Mouse (Mus musculus): Measurements from ENCODE around the gene Wars2.

Wars2 gene

DNA sequence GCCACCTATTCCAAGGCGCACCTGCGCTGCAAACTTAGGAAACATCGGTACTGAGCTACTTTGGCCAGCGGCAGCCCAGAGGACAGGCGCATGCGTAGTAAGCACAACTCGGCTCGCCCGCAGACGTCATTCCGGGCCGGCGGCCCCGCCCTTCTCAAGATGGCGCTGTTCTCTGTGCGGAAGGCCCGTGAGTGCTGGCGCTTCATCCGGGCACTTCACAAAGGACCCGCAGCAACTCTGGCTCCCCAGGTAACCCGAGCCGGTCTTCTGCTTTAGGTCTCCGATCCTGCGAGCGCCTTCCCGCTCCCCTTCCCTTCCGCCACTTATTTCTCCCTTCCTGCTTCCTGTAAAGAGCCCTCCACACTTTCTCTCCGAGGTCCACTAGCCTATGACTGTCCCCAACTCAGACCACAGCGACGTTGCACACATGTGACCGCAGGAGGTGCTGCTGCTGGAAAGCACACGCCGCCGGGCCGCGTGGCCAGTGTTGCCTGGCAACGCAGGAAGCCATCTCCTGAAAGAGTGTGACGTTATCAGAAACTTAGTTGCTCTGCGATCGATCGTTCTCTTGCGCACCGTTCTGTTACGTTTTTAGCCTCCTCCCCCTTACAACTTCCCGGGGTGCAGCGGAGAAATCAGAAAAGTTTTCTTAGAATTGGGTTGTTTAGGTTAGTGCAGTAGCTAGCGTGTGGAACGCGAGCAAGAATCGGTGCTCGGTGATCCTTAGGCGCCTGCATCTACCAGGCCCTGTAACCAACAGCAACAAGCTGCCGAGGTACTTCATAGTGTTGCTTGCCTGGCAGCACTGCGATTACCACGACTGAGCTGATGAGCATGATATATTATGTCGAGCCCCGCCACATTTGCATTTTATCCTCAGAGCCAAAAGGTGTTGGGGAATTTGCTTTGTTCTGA, at the start of gene Wars2:
Wars2 (plus strand) TSS at position 129 of the 915 bp plus-strand sequence.
- peak; percentile 96 for DNase-seq (ENCODE audit: low read depth)

DNA sequence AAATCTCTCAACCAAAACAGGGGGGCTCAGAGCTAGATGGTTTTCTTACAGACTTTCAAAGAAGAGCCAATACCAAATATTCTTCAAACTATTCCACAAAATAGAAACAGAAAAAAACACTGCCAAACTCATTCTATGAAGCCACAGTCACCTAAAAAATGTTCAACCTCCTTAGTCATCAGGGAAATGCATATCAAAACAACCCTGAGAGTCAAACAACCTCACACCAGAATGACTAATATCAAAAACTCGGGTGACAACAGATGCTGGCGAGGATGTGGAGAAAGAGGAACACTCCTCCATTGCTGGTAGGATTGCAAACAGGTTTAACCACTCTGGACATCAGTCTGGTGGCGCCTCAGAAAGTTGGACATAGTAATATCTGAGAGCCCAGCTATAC, 44.1 kb upstream of the Wars2 start:
- peak; percentile 24 for DNase-seq (ENCODE audit: low read depth)

DNA sequence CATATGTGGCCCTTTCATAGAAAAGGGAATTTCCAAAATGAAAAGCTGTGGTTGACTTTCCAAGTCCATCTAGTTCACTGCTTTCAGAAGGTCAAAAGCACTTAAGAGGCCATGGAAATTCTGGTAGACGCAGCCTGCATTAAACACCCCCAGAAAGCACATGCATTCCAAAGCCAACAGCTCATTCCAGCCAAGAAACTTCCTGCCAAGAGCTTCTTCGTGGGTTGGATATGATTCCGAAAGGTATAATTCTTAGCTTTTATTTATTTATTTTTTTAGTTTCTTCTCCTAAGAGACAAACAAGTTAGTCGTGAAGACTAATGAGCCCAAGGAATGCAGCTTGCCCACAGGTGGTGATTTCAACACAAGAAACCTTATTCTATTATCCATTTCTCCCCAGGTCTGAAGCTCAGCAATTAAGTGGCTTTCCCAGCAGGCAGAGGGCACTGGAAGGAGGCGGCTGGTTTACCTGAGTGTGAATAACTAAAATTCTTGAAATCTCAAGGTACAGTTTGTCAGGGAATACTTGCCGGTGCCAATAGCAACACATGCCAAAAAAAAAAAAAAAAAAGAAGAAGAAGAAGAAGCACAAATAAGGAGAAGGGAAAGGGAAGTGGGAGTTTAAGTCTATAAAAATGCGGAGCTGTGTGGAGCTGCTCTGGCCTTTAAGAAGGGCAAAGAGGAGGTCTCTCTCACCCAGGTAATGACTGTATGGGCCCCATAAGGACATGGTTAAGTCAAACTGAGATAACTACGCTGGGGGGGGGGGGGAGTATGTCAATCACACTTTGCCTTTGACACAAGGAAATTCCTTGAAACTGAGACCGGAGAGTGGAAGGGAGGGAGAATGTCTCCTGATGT, 30.3 kb upstream of the Wars2 start:
- peak; percentile 83 for DNase-seq (ENCODE audit: low read depth)

DNA sequence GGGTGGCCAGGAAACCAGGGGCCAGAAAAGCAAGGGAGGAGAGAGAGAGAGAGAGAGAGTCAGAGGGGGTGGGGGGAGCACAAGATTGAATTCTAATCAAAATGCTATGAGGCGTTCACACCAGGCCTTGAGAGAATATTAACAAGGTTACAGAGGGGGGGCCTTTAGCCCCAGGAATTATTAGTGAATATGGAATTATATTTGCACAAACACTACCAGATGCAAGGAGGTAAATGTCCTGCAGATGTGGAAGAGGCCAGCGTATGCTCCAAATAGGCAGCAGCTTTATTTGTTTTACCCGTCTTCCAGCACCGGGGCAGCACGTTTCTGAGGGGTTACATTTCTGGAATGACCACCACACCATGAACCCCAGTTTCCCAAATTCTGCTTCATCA, 29.7 kb upstream of the Wars2 start:
- DNase-seq (ENCODE audit: low read depth), result no peak

- no peak for DNase-seq (ENCODE audit: low read depth)
Observed at GRCm38 (mm10) chr3:99113266-99113837, 27.5 kb upstream of the Wars2 start.

GRCm38 (mm10) chr3:99120942-99121341, 19.9 kb upstream of the Wars2 start:
- DNase-seq (ENCODE audit: low read depth), result no peak

- no peak for DNase-seq (ENCODE audit: low read depth)
Observed at GRCm38 (mm10) chr3:99130521-99130920, 10.3 kb upstream of the Wars2 start.

DNA sequence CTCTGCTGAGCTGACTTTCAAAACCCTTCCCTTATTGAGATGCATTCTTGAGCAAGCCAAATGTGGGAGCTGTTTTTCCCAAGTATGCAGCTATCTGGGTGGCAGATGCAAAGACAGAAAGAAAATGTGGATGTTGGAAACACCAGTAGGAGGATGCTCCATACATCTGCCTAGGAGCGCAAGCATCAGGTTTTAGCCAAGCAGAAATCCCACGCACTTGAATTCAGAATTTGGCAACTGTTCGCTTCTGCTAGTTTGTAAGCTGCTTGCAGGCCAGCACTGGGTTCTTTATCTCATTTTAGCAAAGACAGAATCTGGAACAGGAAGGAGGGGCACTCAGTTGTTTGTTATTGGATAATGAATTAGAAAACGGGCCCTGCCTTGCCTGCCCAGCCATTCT, 8.9 kb upstream of the Wars2 start:
- no peak for DNase-seq (ENCODE audit: low read depth)

GRCm38 (mm10) chr3:99133913-99134312, 7.0 kb upstream of the Wars2 start:
- DNase-seq (ENCODE audit: low read depth), result peak; percentile 74

GRCm38 (mm10) chr3:99147886-99148285, 7.0 kb downstream of the Wars2 start:
- DNase-seq (ENCODE audit: low read depth), result no peak

DNA sequence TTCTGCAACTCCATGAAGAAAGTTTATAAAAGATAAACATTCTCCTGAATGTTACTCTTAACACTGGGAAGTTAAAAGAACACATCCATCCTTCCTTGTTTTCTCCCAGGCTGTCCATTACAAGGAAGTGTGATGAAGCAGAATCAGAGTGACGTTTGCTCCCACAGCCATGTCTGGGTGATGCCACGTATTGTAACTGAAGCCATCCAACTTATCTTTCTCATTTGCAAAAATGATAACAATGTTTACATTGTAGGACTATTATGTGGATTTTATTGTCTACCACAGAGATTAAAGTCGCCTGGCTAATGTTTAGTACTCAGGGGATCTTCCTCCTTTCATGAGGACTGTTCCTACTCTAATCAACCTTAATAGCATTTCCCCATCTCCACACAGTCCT, 8.2 kb downstream of the Wars2 start:
- no peak for DNase-seq (ENCODE audit: low read depth)

- no peak for DNase-seq (ENCODE audit: low read depth)
Observed at GRCm38 (mm10) chr3:99156286-99156685, 15.4 kb downstream of the Wars2 start.

DNA sequence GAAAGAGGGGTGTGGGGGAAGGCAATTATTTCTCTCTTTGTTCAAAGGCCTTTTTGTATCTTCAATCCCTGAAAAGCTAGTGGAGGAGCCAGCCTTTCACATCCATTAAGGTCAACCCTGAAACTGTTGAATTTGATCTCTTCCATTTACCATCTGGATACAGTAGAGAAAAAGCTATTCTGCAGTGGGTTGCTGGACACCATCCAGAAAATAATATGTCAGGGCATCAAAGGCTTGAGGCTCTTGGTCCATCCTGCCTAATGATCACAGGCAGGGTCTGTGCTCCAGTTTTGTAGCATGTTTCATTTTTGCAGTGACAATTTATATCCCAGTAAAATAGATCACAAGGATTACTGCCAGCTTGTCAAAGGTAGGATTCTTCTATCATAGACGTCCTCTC, 16.1 kb downstream of the Wars2 start:
- DNase-seq (ENCODE audit: low read depth), result no peak

GRCm38 (mm10) chr3:99157451-99158015, 16.7 kb downstream of the Wars2 start:
- no peak for DNase-seq (ENCODE audit: low read depth)

DNA sequence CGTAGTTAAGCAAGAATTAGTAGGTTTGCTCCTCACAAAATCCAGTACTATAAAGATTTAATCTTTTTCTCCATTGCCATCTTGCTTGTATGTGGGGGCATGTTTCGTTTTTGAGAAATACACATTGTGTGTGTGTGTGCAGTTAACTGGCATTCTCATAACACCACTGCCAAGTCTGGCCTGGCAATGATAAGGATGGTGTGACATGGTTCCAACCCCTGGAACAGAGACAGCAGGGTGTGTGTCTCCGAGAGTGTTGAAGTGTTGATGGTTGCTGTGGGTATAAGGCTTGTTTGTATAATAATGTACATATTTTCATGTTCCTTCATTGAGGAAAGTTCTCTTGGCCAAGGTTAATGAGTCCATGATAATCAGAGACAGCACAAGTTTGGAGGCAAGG, 19.1 kb downstream of the Wars2 start:
- DNase-seq (ENCODE audit: low read depth), result no peak

- no peak for DNase-seq (ENCODE audit: low read depth)
Observed at GRCm38 (mm10) chr3:99162191-99162590, 21.3 kb downstream of the Wars2 start.

- DNase-seq (ENCODE audit: low read depth), result peak; percentile 41
Observed at GRCm38 (mm10) chr3:99167734-99168133, 26.9 kb downstream of the Wars2 start.

GRCm38 (mm10) chr3:99173178-99173577, 32.3 kb downstream of the Wars2 start:
- DNase-seq (ENCODE audit: low read depth), result no peak

GRCm38 (mm10) chr3:99174658-99175304, 33.9 kb downstream of the Wars2 start:
- DNase-seq (ENCODE audit: low read depth), result no peak

DNA sequence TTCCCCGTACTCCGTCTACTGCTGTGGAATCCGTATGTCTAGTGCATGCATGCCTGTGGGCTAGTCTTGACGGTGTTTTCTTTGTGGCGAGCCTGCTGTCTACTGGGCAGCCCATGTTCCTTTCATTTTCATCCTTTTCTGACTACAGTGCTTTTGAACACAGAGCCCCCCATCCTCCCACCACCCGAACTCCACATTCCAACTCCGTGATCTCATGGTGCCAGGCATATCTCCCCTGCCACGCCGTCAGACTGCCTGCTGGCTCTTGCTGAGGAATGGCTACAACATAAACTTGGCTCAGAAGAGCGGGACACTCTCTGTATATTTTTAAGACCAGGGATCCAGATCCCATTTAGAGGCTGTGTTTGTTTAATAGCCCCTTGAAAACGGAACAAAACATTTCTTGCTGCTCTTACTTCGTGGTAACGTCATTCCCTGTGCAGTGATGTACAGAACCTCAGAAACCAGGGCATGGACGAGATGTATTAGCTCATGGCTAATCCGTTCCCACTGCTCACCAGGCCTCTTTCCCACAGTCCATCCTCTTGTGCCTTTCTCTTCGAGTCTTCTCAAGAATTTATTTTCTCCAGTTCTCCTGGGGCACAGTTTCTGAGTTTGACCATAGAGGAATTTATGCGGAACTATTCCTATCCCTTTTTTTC, 42.6 kb downstream of the Wars2 start:
- DNase-seq (ENCODE audit: low read depth), result no peak

- peak; percentile 83 for DNase-seq (ENCODE audit: low read depth)
Observed at GRCm38 (mm10) chr3:99184373-99184772, 43.5 kb downstream of the Wars2 start.
